Mouse (Mus musculus): ENCODE data around the gene BC003965.
"Not testable (repeated sequence)": the region's sequence is repeated elsewhere in the genome, so short reads cannot be mapped to it uniquely, and the experiment has no call there.

GRCm38 (mm10) chr17:25231621-25232020 lies 47.3 kb downstream of the BC003965 start:
- not testable (repeated sequence) for TF ChIP-seq POLR2A (IDR thresholded peaks at IDR 0.05; ENCODE audit: low read depth, low read length); CTCF (IDR thresholded peaks at IDR 0.05; ENCODE audit: borderline replicate concordance, insufficient read depth, low read length)

Measured in embryonic fibroblast, embryonic 13.5 days (primary cell).